Comparison of ENCODE assay signal across 11 mouse cellular contexts in genomic region chr12:101007427-101007826, GRCm38 (mm10). TPM values are rescaled to one million over a fixed set of nuclear protein-coding genes. Genes with fewer than 3 reads are reported as not detected.
A peak's percentile ranks its signal among the peaks of the same experiment; 100 is the strongest.
DNase-seq lines count a peak whose midpoint lies in the region; ATAC-seq and TF ChIP-seq lines count a peak whose summit lies in the region.
"Had no signal": no experiment of that assay in that cellular context is flagged by ENCODE, and none has a peak within 500 bp of the region (broad histone marks: within the 10 kb centered on the region; RNA-seq: fewer than 3 reads in every experiment).

No protein-coding gene starts in this region.

- 49% methylated on average over 9 of the region's 9 CpGs for WGBS in heart, adult 2 months
- 78% methylated on average over 9 of the region's 9 CpGs for WGBS in neural tube, embryonic 15.5 days
- WGBS in forebrain, embryonic 14.5 days: 88% methylated on average over 9 of the region's 9 CpGs
- WGBS in olfactory bulb, adult 2 months: 91% methylated on average over 9 of the region's 9 CpGs

- ATAC-seq in neural tube, embryonic 15.5 days (ENCODE audit: low FRiP score): no peak
- ATAC-seq in forebrain, embryonic 14.5 days: no peak

- DNase-seq in heart, adult 2 months: no peak
- no peak for DNase-seq in heart, postnatal 4 days
- DNase-seq in neural tube, embryonic 10.5 days (ENCODE audit: extremely low spot score, low spot score): no peak
- no peak for DNase-seq in forebrain, embryonic 14.5 days (ENCODE audit: low spot score)
- DNase-seq in left cerebral cortex, postnatal 25 days (ENCODE audit: low spot score in 2 of 2): no peak
- no peak for DNase-seq in left cerebral cortex, postnatal 10 days (ENCODE audit: extremely low spot score in 1 of 2, low spot score in 2 of 2)

- no peak overlapping the region for H3K9ac ChIP-seq in heart, adult 2 months (ENCODE audit: low read depth, low read length)
- H3K9ac ChIP-seq in neural tube, embryonic 15.5 days (replicated peaks): no peak overlapping the region
- no peak overlapping the region for H3K9ac ChIP-seq in forebrain, embryonic 14.5 days (ENCODE audit: low read length)
- H3K9ac ChIP-seq: embryonic facial prominence, embryonic 15.5 days; hindbrain, embryonic 15.5 days had no signal

- peaks cover 31% of the 10 kb centered on the region for H3K4me1 ChIP-seq in heart, adult 2 months (ENCODE audit: control insufficient read depth, insufficient read depth, low read length)
- H3K4me1 ChIP-seq in neural tube, embryonic 15.5 days: peaks cover 35% of the 10 kb centered on the region
- peaks cover 45% of the 10 kb centered on the region for H3K4me1 ChIP-seq in forebrain, embryonic 14.5 days (ENCODE audit: control insufficient read depth, insufficient read depth, low read length)
- peaks cover 31% of the 10 kb centered on the region for H3K4me1 ChIP-seq in olfactory bulb, adult 2 months (ENCODE audit: control insufficient read depth, insufficient read depth, low read length)

- H3K4me2 ChIP-seq in neural tube, embryonic 15.5 days: no peak overlapping the region
- no peak overlapping the region for H3K4me2 ChIP-seq in forebrain, embryonic 14.5 days (ENCODE audit: low read length)
- H3K4me2 ChIP-seq: embryonic facial prominence, embryonic 15.5 days; hindbrain, embryonic 15.5 days; midbrain, embryonic 11.5 days had no signal

- TF ChIP-seq EP300 in heart, adult 2 months (IDR thresholded peaks at IDR 0.05; ENCODE audit: insufficient read depth, low read depth, low read length): no peak

- H3K36me3 ChIP-seq in heart, adult 2 months (ENCODE audit: control insufficient read depth, insufficient read depth, low read length): no peaks in the 10 kb centered on the region; the same call in 1 of the 2 replicates
- no peaks in the 10 kb centered on the region for H3K36me3 ChIP-seq in neural tube, embryonic 15.5 days
- H3K36me3 ChIP-seq in forebrain, embryonic 14.5 days (ENCODE audit: control insufficient read depth, insufficient read depth, low read length): no peaks in the 10 kb centered on the region
- H3K36me3 ChIP-seq: embryonic facial prominence, embryonic 15.5 days; hindbrain, embryonic 15.5 days had no signal

- TF ChIP-seq POLR2A in heart, adult 2 months (IDR thresholded peaks at IDR 0.05; ENCODE audit: insufficient read depth, low read depth, low read length): no peak
- no peak for TF ChIP-seq POLR2A in olfactory bulb, adult 2 months (IDR thresholded peaks at IDR 0.05; ENCODE audit: insufficient read depth, low read depth, low read length)

- intact Hi-C loops in heart, adult 2 months (cut with DNase I): no loop called here
- intact Hi-C loops in left cerebral cortex, postnatal 25 days (cut with DNase I): no loop called here
- intact Hi-C loops in left cerebral cortex, postnatal 10 days (cut with DNase I): no loop called here

- H3K27me3 ChIP-seq in heart, adult 2 months (ENCODE audit: control insufficient read depth, insufficient read depth, low read length): no peaks in the 10 kb centered on the region
- H3K27me3 ChIP-seq in neural tube, embryonic 15.5 days (replicated peaks): no peaks in the 10 kb centered on the region
- H3K27me3 ChIP-seq in forebrain, embryonic 14.5 days (replicated peaks; ENCODE audit: control insufficient read depth, insufficient read depth, low read length): no peaks in the 10 kb centered on the region
- H3K27me3 ChIP-seq: hindbrain, embryonic 15.5 days had no signal

- peak overlapping the region; percentile 9; the same call in 1 of the 2 replicates for H3K4me3 ChIP-seq in heart, adult 2 months
- no peak overlapping the region for H3K4me3 ChIP-seq in neural tube, embryonic 15.5 days (replicated peaks)
- H3K4me3 ChIP-seq in forebrain, embryonic 14.5 days (ENCODE audit: low read depth, low read length): no peak overlapping the region
- no peak overlapping the region for H3K4me3 ChIP-seq in olfactory bulb, adult 2 months (ENCODE audit: insufficient read depth, low read depth, low read length)
- H3K4me3 ChIP-seq: embryonic facial prominence, embryonic 15.5 days; hindbrain, embryonic 15.5 days had no signal

- H3K27ac ChIP-seq in heart, adult 2 months: peak overlapping the region; percentile 40; the same call in 1 of the 2 replicates
- H3K27ac ChIP-seq in neural tube, embryonic 15.5 days (replicated peaks): 0 out of 2 replicates have a peak overlapping the region, but pooled peaks have one; percentile 18
- 0 out of 2 replicates have a peak overlapping the region, but pooled peaks have one; percentile 58 for H3K27ac ChIP-seq in forebrain, embryonic 14.5 days (ENCODE audit: low read depth, low read length)
- 0 out of 2 replicates have a peak overlapping the region, but pooled peaks have one; percentile 22 for H3K27ac ChIP-seq in olfactory bulb, adult 2 months (ENCODE audit: insufficient read depth, low read depth, low read length)
- H3K27ac ChIP-seq: embryonic facial prominence, embryonic 15.5 days; hindbrain, embryonic 15.5 days had no signal

- H3K79me2 ChIP-seq in heart, adult 2 months (replicated peaks; ENCODE audit: control insufficient read depth, insufficient read depth, low read length): no peaks in the 10 kb centered on the region

- TF ChIP-seq CTCF in heart, adult 2 months (IDR thresholded peaks at IDR 0.05): no peak
- no peak for TF ChIP-seq CTCF in olfactory bulb, adult 2 months (IDR thresholded peaks at IDR 0.05; ENCODE audit: insufficient read depth, low read depth, low read length)

- no peaks in the 10 kb centered on the region for H3K9me3 ChIP-seq in neural tube, embryonic 15.5 days (replicated peaks)
- no peaks in the 10 kb centered on the region for H3K9me3 ChIP-seq in forebrain, embryonic 14.5 days (replicated peaks; ENCODE audit: control insufficient read depth, low read length)
- H3K9me3 ChIP-seq: embryonic facial prominence, embryonic 15.5 days; hindbrain, embryonic 15.5 days had no signal

RNA-seq across cellular contexts. Expression of gene Ccdc88c, which starts 21.4 kb away (rescaled TPM):
- 1 to 10 TPM; 3.6 to 5.2 TPM for total RNA-seq in heart, adult 2 months (2021)
- 4.1 and 5.4 TPM in 2 replicates for polyA plus RNA-seq in heart, adult 2 months (2012; rRNA removed)
- 10 to 100 TPM; 10.9 to 11.4 TPM for total RNA-seq in heart, postnatal 4 days (2021)
- 9.6 and 10.1 TPM in 2 replicates for polyA plus RNA-seq in neural tube, embryonic 15.5 days (2015; fragmentation: Nextera tagmentation; extraction: Ambion mirVana)
- polyA plus RNA-seq in forebrain, embryonic 14.5 days (2014; fragmentation: Nextera tagmentation; extraction: Ambion mirVana): 11.6 and 15.3 TPM in 2 replicates
- 56.2 TPM in 1 of 2 replicates, not detected in the other for polyA plus RNA-seq in olfactory bulb, adult 2 months (2012; ENCODE audit: insufficient read depth, insufficient read length, low replicate concordance, missing spikeins)
- 10 to 100 TPM; 21.9 to 25.5 TPM for total RNA-seq in left cerebral cortex, postnatal 25 days (2021)
- 10 to 100 TPM; 26.3 TPM for total RNA-seq in left cerebral cortex, postnatal 10 days (2021)
